Mouse (Mus musculus) telencephalon, adult 2 months (tissue): ENCODE data around the gene Syt17.
A peak's percentile ranks its signal among the peaks of the same experiment; 100 is the strongest.

Experiments
- DNase-seq: peaks from one replicate; pipeline ENCODE4 v3.0.0-alpha.2; 2011; ENCODE audit warnings: low read depth, low spot score

The Syt17 gene

DNA sequence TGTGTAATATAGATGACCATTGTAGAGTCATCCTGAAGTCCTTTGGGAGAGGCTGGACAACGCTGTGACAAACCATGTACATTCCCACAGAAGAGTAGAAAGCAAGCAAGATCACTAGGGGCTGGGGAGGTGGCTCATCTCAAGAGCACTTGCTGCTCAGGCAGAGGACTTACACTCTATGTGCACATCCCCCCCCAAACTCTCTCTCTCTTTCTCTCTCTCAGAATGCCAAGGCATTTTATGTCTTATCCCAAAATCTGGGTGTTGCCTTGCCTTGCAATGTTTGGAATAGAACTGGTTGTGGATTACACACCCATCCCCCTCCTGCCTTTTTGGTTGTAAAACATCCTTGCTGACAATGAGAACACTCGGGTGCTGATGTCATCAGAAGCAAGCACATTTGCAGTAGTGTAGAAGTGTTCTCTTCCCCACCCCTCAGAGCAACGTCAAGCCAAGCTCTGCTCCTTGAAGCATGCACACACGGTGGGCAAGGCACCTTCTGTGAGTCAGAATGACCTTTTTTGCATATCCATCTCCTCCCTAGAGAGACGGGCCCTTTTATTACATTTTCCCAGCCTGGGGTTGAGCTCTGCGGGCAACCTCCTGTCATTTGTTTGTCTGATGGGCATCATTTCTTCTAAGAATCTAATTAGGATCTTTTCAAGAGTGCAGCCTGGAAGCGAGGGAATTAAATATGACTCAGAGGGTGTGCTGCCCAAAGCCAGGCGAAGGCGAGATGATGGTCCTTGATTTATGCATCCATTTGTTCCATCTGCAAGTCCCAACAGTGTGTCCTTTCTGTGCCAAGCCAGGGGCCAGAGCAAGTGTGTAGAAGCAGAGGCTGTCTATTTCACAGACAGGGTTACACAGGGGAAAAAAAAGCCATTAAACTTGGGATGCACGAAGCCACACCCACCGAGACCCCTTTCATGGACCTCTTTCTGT, 15.1 kb upstream of the Syt17 start:
- DNase-seq, result no peak

DNA sequence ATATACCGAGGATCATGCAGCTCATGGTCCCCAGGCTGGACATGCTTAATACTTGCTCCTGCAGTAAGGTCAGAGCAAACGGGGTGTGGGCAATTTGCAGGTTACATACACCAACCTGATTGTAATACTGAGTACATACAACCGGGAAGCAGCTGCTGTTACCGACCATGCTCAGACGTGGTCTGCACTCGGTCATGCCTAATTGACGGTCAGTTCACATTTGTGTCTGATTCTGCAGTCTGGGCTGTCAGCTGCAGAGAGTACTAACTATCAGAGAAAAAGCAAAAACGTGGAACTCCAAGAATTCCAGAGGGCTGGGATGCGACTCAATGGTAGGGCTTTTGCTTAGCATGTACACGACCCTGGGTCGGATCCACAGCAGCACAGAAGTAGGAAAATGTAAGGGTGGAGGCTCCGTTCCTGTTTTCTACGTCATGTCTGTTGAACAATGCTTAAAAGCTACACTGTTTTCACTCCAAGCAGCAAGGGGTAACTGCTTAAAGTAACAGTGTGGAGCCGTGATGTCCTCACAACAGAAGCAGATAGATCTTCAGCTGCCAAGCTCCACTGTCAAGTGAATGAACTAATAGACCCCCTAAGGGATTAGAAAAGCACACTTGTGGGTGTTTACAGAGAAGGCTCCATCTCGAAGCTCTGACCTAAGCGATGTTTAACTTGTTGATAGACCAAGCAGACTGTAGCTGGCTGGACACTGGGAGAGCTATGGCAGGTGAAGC, 13.5 kb upstream of the Syt17 start:
- no peak for DNase-seq

DNA sequence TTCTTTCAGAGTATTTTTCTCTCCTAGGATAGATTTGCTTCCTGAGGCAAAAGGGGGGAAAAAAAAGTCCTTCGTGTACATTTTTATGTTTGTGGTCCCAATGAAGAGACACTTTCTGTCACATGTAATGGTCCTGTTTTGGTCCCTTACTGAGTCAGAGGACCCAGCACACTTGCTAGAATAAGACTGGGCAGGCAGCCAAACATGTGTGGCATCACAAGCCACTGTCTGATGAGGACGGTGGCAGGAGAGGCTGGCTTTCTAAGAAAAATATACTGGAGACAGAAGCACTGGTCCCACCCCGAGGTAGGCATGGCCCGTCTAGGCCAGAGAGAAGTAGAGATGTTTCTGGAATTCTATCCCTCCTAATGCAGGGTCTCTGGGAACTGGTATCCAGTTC, 5.7 kb upstream of the Syt17 start:
- no peak for DNase-seq

DNA sequence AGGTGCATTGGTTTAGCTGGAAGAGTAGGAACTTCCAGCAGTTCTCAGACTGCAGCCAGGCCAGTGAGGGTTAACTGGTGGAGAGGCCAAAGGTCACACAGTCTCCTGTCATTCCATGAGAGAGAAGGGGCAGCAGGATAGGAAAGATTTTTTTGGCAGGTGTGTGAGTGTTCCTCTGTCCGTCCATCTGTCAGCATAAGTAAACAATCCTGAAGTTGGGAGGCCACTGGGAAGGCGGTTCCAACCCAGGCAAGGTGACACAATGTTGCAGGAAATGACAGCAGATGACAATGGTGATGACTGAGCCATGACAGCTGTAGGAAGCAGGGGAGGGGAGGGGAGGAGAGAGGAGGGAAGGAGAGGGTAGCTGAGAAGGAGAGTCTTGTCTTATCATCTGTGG, 4.9 kb upstream of the Syt17 start:
- DNase-seq, result no peak

- DNase-seq, result no peak
Observed at GRCm38 (mm10) chr7:118447291-118448133, 510 bp downstream of the Syt17 start.

GRCm38 (mm10) chr7:118443895-118444485, 4.0 kb downstream of the Syt17 start:
- no peak for DNase-seq

GRCm38 (mm10) chr7:118443371-118443770, 4.7 kb downstream of the Syt17 start:
- DNase-seq, result no peak

DNA sequence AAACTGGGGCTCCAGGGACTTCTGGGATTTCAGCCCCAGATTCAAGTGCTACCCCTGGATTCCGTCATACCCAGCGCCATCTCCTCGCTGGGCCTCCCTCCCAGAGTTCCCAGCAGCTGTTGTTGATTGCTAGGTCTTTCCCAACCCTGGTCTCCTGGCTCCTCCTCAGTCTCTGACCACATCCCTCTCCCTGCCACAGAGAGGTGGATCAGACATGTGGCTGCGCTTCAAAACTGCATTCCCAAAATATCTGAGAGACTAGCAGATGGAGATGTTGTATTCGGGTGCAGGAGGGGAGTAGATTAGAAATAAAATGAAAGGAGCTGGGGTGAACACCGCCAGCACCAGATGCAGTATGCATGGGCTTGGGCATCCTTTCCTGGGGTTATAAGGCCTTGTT, 6.5 kb downstream of the Syt17 start:
- DNase-seq, result no peak

GRCm38 (mm10) chr7:118437101-118437802, 10.8 kb downstream of the Syt17 start:
- no peak for DNase-seq

GRCm38 (mm10) chr7:118428937-118429336, 19.1 kb downstream of the Syt17 start:
- DNase-seq, result peak; percentile 90

GRCm38 (mm10) chr7:118419491-118420180, 28.4 kb downstream of the Syt17 start:
- DNase-seq, result no peak

GRCm38 (mm10) chr7:118414183-118414582, 33.8 kb downstream of the Syt17 start:
- DNase-seq, result no peak

GRCm38 (mm10) chr7:118411877-118412276, 36.1 kb downstream of the Syt17 start:
- DNase-seq, result no peak

DNA sequence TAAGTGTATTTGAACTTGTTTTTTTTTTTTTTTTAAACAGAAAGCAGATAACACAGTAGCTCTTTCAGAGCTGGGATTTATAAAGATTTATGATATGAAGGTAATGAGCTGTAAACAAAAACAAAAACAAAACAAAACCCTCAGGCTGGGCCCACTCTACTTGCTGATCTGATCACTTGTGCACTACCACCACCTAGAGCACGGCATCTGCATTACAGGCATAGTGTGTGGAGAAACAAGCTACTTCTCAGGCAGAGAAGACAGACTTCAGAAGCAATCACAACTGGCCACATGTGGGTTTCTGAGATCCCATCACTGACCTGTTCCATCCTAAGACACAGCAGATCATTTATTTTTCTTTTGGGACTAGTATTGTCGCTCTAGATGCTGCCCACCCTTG, 38.6 kb downstream of the Syt17 start:
- no peak for DNase-seq

GRCm38 (mm10) chr7:118405251-118405650, 42.8 kb downstream of the Syt17 start:
- DNase-seq, result no peak

DNA sequence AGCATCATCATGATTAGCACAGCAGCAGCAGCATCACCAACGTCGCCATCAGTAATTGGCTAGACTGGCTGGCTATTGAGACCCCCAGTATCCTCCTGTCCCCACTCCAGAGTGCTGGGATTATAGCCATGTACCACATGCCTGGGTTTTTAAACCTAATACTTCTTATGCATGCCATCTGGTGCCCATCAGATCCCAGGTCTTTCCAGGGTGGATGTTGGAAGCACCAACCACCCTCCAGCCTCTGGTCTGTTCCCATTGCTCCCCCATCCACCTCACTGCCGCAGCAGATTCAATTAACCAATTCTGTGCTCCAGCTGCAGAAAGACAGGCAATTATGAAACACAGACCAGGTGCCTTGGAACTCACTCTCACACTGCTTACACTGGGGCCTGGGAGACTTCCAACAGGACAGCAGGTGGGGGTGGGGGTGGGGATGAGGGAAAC, 45.4 kb downstream of the Syt17 start:
- DNase-seq, result no peak

DNA sequence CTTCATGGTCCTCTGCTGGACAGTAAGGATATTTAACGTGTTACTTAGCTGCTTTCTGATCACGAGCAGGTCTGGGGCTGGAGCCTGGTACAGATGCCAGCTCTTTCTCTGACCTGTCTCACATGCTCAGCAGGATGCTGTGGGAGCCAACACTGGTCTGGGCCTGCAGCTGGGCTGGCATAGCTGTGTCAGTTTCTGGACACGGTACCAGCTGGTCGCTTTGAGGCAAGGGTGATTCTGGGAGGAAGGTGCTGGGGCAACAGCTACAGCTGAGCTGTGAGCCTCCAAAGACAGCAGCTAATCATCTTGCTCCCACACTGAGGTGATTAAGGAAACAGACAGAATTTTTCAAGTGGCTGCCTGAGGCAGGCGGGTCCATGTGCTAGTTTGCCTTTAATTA, 46.1 kb downstream of the Syt17 start:
- DNase-seq, result no peak

DNA sequence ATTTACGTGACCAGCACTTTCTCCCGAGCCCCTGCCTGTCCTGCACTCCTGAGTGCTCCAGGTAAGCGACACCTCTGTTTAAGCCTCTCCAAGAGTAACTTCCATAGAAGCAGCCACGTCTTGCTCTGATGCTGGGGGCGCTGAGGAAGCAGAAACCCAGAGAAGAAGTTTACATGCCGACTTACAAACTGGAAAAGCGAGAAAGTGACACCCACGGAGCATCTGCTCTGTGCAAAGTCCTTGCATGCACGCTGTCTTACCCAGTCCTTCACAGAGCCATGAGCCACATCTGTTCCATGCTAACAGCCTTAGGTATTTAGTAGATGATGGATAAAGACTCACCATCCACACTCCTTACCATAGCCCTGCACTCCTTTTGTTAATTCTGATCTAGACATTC, 48.3 kb downstream of the Syt17 start:
- peak; percentile 93 for DNase-seq

GRCm38 (mm10) chr7:118390705-118391104, 57.3 kb downstream of the Syt17 start:
- DNase-seq, result peak; percentile 48

DNA sequence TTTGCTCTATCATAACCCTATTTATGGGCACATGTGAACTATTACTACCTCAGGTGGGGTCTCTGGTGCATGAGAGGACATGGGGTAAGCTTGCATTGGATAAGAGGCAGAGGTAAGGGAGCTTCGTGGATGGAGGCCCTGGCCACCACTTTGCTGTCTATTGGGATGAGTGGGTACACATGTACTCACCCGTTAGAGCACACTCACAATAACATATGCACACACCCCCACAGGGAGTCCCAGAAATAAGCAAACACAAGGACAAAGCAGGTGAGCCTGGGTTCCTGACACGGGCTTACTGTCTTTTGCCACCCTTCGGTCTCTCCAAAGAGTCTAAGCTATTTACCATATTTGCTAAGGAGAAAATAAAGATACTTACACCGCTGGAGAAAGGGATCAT, 67.0 kb downstream of the Syt17 start:
- no peak for DNase-seq
